Mouse (Mus musculus) cortical plate, adult 2 months (tissue): ENCODE measurements around the gene Bloc1s3. TPM values are rescaled to one million over a fixed set of nuclear protein-coding genes. Genes with fewer than 3 reads are reported as not detected.

Experiments used
- H3K27ac ChIP-seq: fragments of 200-500 bp; 2 replicates; pipeline ENCODE4 v1.5.1; 2012; ENCODE audit warnings: low read length, control low read depth, inconsistent platforms; ENCODE audit not compliant: insufficient read depth
- H3K4me1 ChIP-seq: fragments of 200-500 bp; 2 replicates; pipeline ENCODE4 v1.6.1; 2011; ENCODE audit warnings: low read length; ENCODE audit not compliant: control insufficient read depth, insufficient read depth
- H3K4me3 ChIP-seq: fragments of 200-500 bp; 2 replicates; pipeline ENCODE4 v1.5.1; 2011; ENCODE audit warnings: mild to moderate bottlenecking, low read length, control low read depth; ENCODE audit not compliant: insufficient read depth
- CTCF ChIP-seq: fragments of 200-500 bp; IDR thresholded peaks from 2 replicates; pipeline ENCODE4 v1.5.1; 2011; ENCODE audit warnings: mild to moderate bottlenecking, control low read depth, low read length; ENCODE audit not compliant: insufficient read depth; ENCODE audit errors: extremely low read depth
- POLR2A ChIP-seq: fragments of 200-500 bp; IDR thresholded peaks from 2 replicates; pipeline ENCODE4 v1.6.1; 2011; ENCODE audit warnings: mild to moderate bottlenecking, low read length, control low read depth; ENCODE audit not compliant: insufficient read depth; ENCODE audit errors: extremely low read depth
- polyA plus RNA-seq: library from polyadenylated mRNA; depleted of rRNA; stranded (reverse); fragments of >200 nt; gene quantifications from 2 replicates; pipeline ENCODE4 v1.2.3, GENCODE M21; 2012

Gene Bloc1s3
- polyA plus RNA-seq, 1 experiment: 7.6 TPM

GRCm38 (mm10) chr7:19500420-19501363, 7.5 kb downstream of the Bloc1s3 start:
- Histone ChIP-seq H3K4me1 (no peaks in the 10 kb centered on the region), H3K4me3 (no peak overlapping the region)
- TF ChIP-seq CTCF (no peak), POLR2A (no peak)

GRCm38 (mm10) chr7:19498326-19498725, 9.8 kb downstream of the Bloc1s3 start:
- H3K4me1 ChIP-seq: no peaks in the 10 kb centered on the region
- no peak overlapping the region for H3K27ac ChIP-seq
- TF ChIP-seq POLR2A: no peak
- TF ChIP-seq CTCF: no peak
- H3K4me3 ChIP-seq: no peak overlapping the region

More at GRCm38 (mm10) chr7:19500420-19501363, 7.5 kb downstream of the Bloc1s3 start:
- no peak overlapping the region for H3K27ac ChIP-seq

- TF ChIP-seq CTCF (no peak), POLR2A (no peak)
- H3K4me1 ChIP-seq: no peaks in the 10 kb centered on the region
- no peak overlapping the region for H3K4me3 ChIP-seq
- H3K27ac ChIP-seq: no peak overlapping the region
These were observed 12.0 kb downstream of the Bloc1s3 start for GRCm38 (mm10) chr7:19496214-19496555.

DNA sequence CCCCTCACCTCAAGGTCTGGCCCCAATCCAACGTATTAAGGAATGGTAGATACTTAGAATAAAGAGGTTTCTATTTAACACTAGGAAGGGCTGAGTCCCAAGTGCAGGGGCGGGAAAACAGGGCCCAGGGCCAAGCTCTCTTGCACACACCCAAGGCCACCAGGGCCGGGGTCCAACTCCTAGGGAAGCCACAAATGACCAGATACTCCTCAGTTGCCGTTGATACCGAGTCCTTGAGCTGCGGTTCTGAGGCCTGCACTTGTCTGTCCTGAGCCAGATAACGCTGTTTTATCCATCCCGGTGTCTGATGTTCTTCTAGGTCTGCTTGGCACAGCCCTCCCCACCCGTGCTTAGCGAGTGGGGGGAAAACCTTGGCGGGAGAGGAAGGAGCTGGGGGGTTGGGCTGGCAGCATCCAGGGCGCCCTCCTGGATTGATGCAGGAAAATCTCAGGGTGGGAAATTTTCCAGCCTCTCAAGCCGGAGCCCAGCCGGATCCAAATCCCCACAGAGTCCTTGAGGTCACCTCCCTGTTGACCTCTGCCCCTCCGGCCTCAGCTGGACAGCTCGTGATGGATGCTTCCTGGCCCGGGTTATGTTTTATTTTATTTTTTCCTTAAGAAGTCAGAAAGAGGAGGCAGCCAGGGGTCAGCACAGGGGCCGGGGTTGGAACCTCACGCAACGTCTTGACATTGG, 12.5 kb downstream of the Bloc1s3 start:
- TF ChIP-seq CTCF: no peak
- no peak for TF ChIP-seq POLR2A
- H3K4me1 ChIP-seq: no peaks in the 10 kb centered on the region

GRCm38 (mm10) chr7:19494751-19495474, 13.3 kb downstream of the Bloc1s3 start:
- no peak for TF ChIP-seq POLR2A
- TF ChIP-seq CTCF: no peak
- no peak overlapping the region for H3K27ac ChIP-seq
- no peak overlapping the region for H3K4me3 ChIP-seq
- no peaks in the 10 kb centered on the region for H3K4me1 ChIP-seq

More for the DNA sequence above, 12.5 kb downstream of the Bloc1s3 start:
- H3K27ac ChIP-seq: no peak overlapping the region
- no peak overlapping the region for H3K4me3 ChIP-seq

DNA sequence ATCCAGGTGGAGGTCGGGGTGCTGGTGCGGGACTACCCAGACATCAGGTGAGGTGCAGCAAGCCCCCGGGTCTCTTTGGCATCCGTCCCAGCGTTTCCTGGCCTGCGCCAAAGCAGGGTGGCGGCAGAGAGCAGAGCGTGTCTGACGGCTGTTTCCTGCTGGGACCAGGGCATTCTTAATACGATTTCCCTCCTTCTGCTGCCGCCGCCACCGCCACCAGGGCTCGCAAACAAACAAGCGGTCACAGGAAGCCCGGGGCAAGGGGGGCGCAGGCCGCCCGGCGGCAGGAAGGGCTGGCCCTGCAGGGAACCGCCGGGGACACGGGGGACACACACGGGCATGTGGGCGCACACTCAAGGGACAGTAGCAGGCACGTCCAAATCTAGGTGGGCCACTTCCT, 16.4 kb downstream of the Bloc1s3 start:
- H3K4me1 ChIP-seq: no peaks in the 10 kb centered on the region
- H3K4me3 ChIP-seq: no peak overlapping the region
- no peak for TF ChIP-seq CTCF
- no peak for TF ChIP-seq POLR2A

GRCm38 (mm10) chr7:19489525-19489924, 18.6 kb downstream of the Bloc1s3 start:
- no peak overlapping the region for H3K27ac ChIP-seq
- H3K4me1 ChIP-seq: no peaks in the 10 kb centered on the region
- TF ChIP-seq POLR2A (no peak), CTCF (no peak)
- H3K4me3 ChIP-seq: no peak overlapping the region

More for the DNA sequence above, 16.4 kb downstream of the Bloc1s3 start:
- H3K27ac ChIP-seq: no peak overlapping the region

GRCm38 (mm10) chr7:19486549-19486948, 21.6 kb downstream of the Bloc1s3 start:
- Histone ChIP-seq H3K4me3 (no peak overlapping the region), H3K27ac (no peak overlapping the region), H3K4me1 (no peaks in the 10 kb centered on the region)
- no peak for TF ChIP-seq CTCF
- no peak for TF ChIP-seq POLR2A

- H3K4me1 ChIP-seq: no peaks in the 10 kb centered on the region
- no peak for TF ChIP-seq CTCF
- TF ChIP-seq POLR2A: no peak
- H3K27ac ChIP-seq: no peak overlapping the region
- H3K4me3 ChIP-seq: no peak overlapping the region
These were observed 22.7 kb downstream of the Bloc1s3 start for GRCm38 (mm10) chr7:19485488-19485887.
